Mouse (Mus musculus): ENCODE results near the gene Gnmt. TPM values are rescaled to one million over a fixed set of nuclear protein-coding genes. Genes with fewer than 3 reads are reported as not detected.

The Gnmt gene
- polyA plus RNA-seq, 1 experiment from 2014 or later, result 14.9 TPM

- H3K27ac ChIP-seq (ENCODE audit: low read length), result peak within 1 kb of the TSS; percentile 86
- H3K36me3 ChIP-seq (ENCODE audit: insufficient read depth, low read length), result 0 out of 2 replicates have a peak, but pooled peaks cover 4% of the 10 kb centered on the region
- TF ChIP-seq CTCF (IDR thresholded peaks at IDR 0.05) (no peak), EP300 (IDR thresholded peaks at IDR 0.05) (no peak; the same call in 1 of the 2 replicates)
- H3K4me3 ChIP-seq (ENCODE audit: low read depth, low read length), result peak within 1 kb of the TSS; percentile 100
- H3K4me2 ChIP-seq (replicated peaks; ENCODE audit: low read depth, low read length), result peak within 1 kb of the TSS; percentile 98
- 8% methylated on average over 34 of the region's 36 CpGs for WGBS
- DNase-seq (ENCODE audit: low spot score), result peak; percentile 98
- peak; percentile 93 for ATAC-seq
- peak within 1 kb of the TSS; percentile 86 for H3K9ac ChIP-seq (replicated peaks; ENCODE audit: low read depth)
- H3K9me3 ChIP-seq (ENCODE audit: low read length), result no peaks in the 10 kb centered on the region
- H3K27me3 ChIP-seq (replicated peaks; ENCODE audit: insufficient read depth, low read length), result no peaks in the 10 kb centered on the region
- peaks cover 12% of the 10 kb centered on the region; the same call in 1 of the 2 replicates for H3K4me1 ChIP-seq (ENCODE audit: insufficient read depth, low read depth, low read length)
Observed at GRCm38 (mm10) chr17:46710959-46711597, 17.9 kb downstream of the Gnmt start, which contains the start of gene Pex6. Pex6 (plus strand) TSS chr17:46711463.

- ATAC-seq (no peak), DNase-seq (ENCODE audit: low spot score) (peak; percentile 44)
- H3K4me1 ChIP-seq (ENCODE audit: insufficient read depth, low read depth, low read length), result peaks cover 13% of the 10 kb centered on the region; the same call in 1 of the 2 replicates
- no peak for TF ChIP-seq EP300 (IDR thresholded peaks at IDR 0.05)
- TF ChIP-seq CTCF (IDR thresholded peaks at IDR 0.05), result no peak
- H3K27ac ChIP-seq (ENCODE audit: low read length), result no peak overlapping the region
- H3K27me3 ChIP-seq (replicated peaks; ENCODE audit: insufficient read depth, low read length), result no peaks in the 10 kb centered on the region
- H3K4me2 ChIP-seq (replicated peaks; ENCODE audit: low read depth, low read length), result no peak overlapping the region
- H3K9me3 ChIP-seq (ENCODE audit: low read length), result no peaks in the 10 kb centered on the region
- H3K4me3 ChIP-seq (ENCODE audit: low read depth, low read length), result no peak overlapping the region
- H3K9ac ChIP-seq (replicated peaks; ENCODE audit: low read depth), result no peak overlapping the region
- WGBS, result 84% methylated on average over 14 of the region's 14 CpGs
- no peaks in the 10 kb centered on the region for H3K36me3 ChIP-seq (ENCODE audit: insufficient read depth, low read length)
Observed at GRCm38 (mm10) chr17:46706375-46707089, 22.4 kb downstream of the Gnmt start.

- Histone ChIP-seq H3K27me3 (replicated peaks; ENCODE audit: insufficient read depth, low read length) (no peaks in the 10 kb centered on the region), H3K4me3 (ENCODE audit: low read depth, low read length) (peak within 1 kb of the TSS; percentile 84), H3K27ac (ENCODE audit: low read length) (peak within 1 kb of the TSS; percentile 86), H3K4me1 (ENCODE audit: insufficient read depth, low read depth, low read length) (peaks cover 10% of the 10 kb centered on the region; the same call in 1 of the 2 replicates), H3K4me2 (replicated peaks; ENCODE audit: low read depth, low read length) (peak within 1 kb of the TSS; percentile 82), H3K9ac (replicated peaks; ENCODE audit: low read depth) (peak within 1 kb of the TSS; percentile 72), H3K36me3 (ENCODE audit: insufficient read depth, low read length) (no peaks in the 10 kb centered on the region), H3K9me3 (ENCODE audit: low read length) (no peaks in the 10 kb centered on the region)
- peak; percentile 97 for ATAC-seq
- TF ChIP-seq EP300 (IDR thresholded peaks at IDR 0.05) (no peak), CTCF (IDR thresholded peaks at IDR 0.05) (peak; percentile 11; the same call in 1 of the 2 replicates)
- peak; percentile 99 for DNase-seq (ENCODE audit: low spot score)
- 1% methylated on average over 48 of the region's 48 CpGs for WGBS
Observed at GRCm38 (mm10) chr17:46704887-46705835, 23.8 kb downstream of the Gnmt start, which contains the start of gene Ppp2r5d. Ppp2r5d (minus strand) TSS chr17:46705111.

GRCm38 (mm10) chr17:46703971-46704886, 24.7 kb downstream of the Gnmt start:
- Histone ChIP-seq H3K36me3 (ENCODE audit: insufficient read depth, low read length) (no peaks in the 10 kb centered on the region), H3K4me3 (ENCODE audit: low read depth, low read length) (peak overlapping the region; percentile 84), H3K4me2 (replicated peaks; ENCODE audit: low read depth, low read length) (peak overlapping the region; percentile 82), H3K27ac (ENCODE audit: low read length) (peak overlapping the region; percentile 86), H3K9ac (replicated peaks; ENCODE audit: low read depth) (peak overlapping the region; percentile 72), H3K27me3 (replicated peaks; ENCODE audit: insufficient read depth, low read length) (no peaks in the 10 kb centered on the region), H3K9me3 (ENCODE audit: low read length) (no peaks in the 10 kb centered on the region), H3K4me1 (ENCODE audit: insufficient read depth, low read depth, low read length) (peaks cover 10% of the 10 kb centered on the region; the same call in 1 of the 2 replicates)
- 5% methylated on average over 27 of the region's 41 CpGs for WGBS
- ATAC-seq, result peak; percentile 80
- TF ChIP-seq EP300 (IDR thresholded peaks at IDR 0.05) (no peak), CTCF (IDR thresholded peaks at IDR 0.05) (no peak)
- peak; percentile 75 for DNase-seq (ENCODE audit: low spot score)

- Histone ChIP-seq H3K9me3 (ENCODE audit: low read length) (no peaks in the 10 kb centered on the region), H3K9ac (replicated peaks; ENCODE audit: low read depth) (0 out of 2 replicates have a peak overlapping the region, but pooled peaks have one; percentile 16), H3K4me3 (ENCODE audit: low read depth, low read length) (no peak overlapping the region), H3K4me2 (replicated peaks; ENCODE audit: low read depth, low read length) (no peak overlapping the region), H3K4me1 (ENCODE audit: insufficient read depth, low read depth, low read length) (peaks cover 10% of the 10 kb centered on the region; the same call in 1 of the 2 replicates), H3K27me3 (replicated peaks; ENCODE audit: insufficient read depth, low read length) (no peaks in the 10 kb centered on the region), H3K27ac (ENCODE audit: low read length) (no peak overlapping the region), H3K36me3 (ENCODE audit: insufficient read depth, low read length) (no peaks in the 10 kb centered on the region)
- no peak for ATAC-seq
- DNase-seq (ENCODE audit: low spot score), result no peak
- TF ChIP-seq CTCF (IDR thresholded peaks at IDR 0.05), result no peak
- TF ChIP-seq EP300 (IDR thresholded peaks at IDR 0.05), result no peak
- 87% methylated on average over 5 of the region's 5 CpGs for WGBS
Observed at GRCm38 (mm10) chr17:46702506-46702905, 26.5 kb downstream of the Gnmt start.

All from lung, postnatal 0 days (tissue).